Mouse (Mus musculus) hindbrain, embryonic 10.5 days (tissue): ENCODE measurements at regions not wholly inside any gene's neighbourhood (a gene's known extent, or its start where the extent isn't known, plus 50 kb on each side); places are given as distances from the start of the nearest gene placed in this dataset.

Source experiments
- DNase-seq: peaks from one replicate; pipeline ENCODE4 v3.0.0-alpha.2; 2017; ENCODE audit warnings: low spot score
- H3K27ac ChIP-seq: fragments of 300-500 bp; sonication (generic); 2 replicates; pipeline ENCODE4 v1.5.1; 2016; ENCODE audit warnings: mild to moderate bottlenecking, moderate library complexity
- H3K27me3 ChIP-seq: fragments of 300-500 bp; sonication (generic); 2 replicates; pipeline ENCODE4 v1.6.1; 2016; ENCODE audit warnings: mild to moderate bottlenecking; ENCODE audit not compliant: poor library complexity, insufficient read depth, severe bottlenecking
- H3K36me3 ChIP-seq: fragments of 300-500 bp; sonication (generic); 2 replicates; pipeline ENCODE4 v1.6.1; 2016; ENCODE audit warnings: mild to moderate bottlenecking, moderate library complexity
- H3K4me1 ChIP-seq: fragments of 300-500 bp; sonication (generic); replicated peaks from 2 replicates; pipeline ENCODE4 v1.6.1; 2016; ENCODE audit warnings: mild to moderate bottlenecking
- H3K4me3 ChIP-seq: fragments of 300-500 bp; sonication (generic); 2 replicates; pipeline ENCODE4 v1.5.1; 2016; ENCODE audit warnings: mild to moderate bottlenecking, moderate library complexity
- H3K9me3 ChIP-seq: fragments of 300-500 bp; sonication (generic); 2 replicates; pipeline ENCODE4 v1.6.1; 2016; ENCODE audit warnings: mild to moderate bottlenecking, moderate library complexity
- WGBS: fragments of 180-500 bp; shearing (Covaris S2); methylation state at CpG from one replicate; pipeline ENCODE4 v1.1.7; 2016; 5-methylcytosine and 5-hydroxymethylcytosine counted together

DNA sequence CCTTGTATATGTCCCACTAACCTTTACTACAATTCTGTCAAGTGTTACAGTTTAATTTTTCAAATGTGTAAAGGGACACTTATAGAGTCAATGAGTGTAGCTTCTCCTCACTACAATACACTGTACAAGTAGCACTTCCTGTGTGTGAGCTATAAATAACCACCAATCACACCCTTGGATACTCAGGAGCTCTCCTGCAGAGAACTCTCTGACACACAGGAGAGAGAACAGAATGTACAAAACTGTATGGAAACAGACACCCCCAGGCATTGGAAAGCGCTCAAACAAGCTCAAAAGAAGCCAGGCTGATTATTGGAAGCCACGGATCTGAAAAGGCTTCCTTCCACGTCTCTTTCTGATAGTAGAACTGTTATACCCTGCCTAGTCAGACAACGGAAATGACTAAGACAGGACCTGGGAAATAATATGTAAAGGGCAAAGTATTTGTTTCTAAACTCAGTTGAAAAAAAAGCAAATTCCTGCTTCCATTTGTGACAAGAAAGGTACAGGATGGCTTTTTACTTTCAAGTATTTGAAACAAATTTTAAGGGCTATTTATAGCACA lies 122.9 kb upstream of the Arhgap18 start:
- H3K36me3 ChIP-seq = no peaks in the 10 kb centered on the region
- no peaks in the 10 kb centered on the region for H3K4me1 ChIP-seq
- H3K27me3 ChIP-seq = no peaks in the 10 kb centered on the region
- no peak overlapping the region for H3K4me3 ChIP-seq
- no peak overlapping the region for H3K27ac ChIP-seq
- 80% methylated on average over 4 of the region's 4 CpGs for WGBS
- no peak for DNase-seq
- no peaks in the 10 kb centered on the region for H3K9me3 ChIP-seq

- no peaks in the 10 kb centered on the region for H3K4me1 ChIP-seq
- no peak overlapping the region for H3K27ac ChIP-seq
- H3K9me3 ChIP-seq = no peaks in the 10 kb centered on the region
- H3K4me3 ChIP-seq = no peak overlapping the region
- no peaks in the 10 kb centered on the region for H3K36me3 ChIP-seq
- 89% methylated on average over 5 of the region's 5 CpGs for WGBS
- H3K27me3 ChIP-seq = no peaks in the 10 kb centered on the region
- no peak for DNase-seq
These were observed 121.0 kb upstream of the Arhgap18 start for GRCm38 (mm10) chr10:26632266-26632665.

GRCm38 (mm10) chr10:26637459-26637858 lies 115.8 kb upstream of the Arhgap18 start:
- H3K4me1 ChIP-seq = no peaks in the 10 kb centered on the region
- no peaks in the 10 kb centered on the region for H3K27me3 ChIP-seq
- no peak overlapping the region for H3K4me3 ChIP-seq
- no peak overlapping the region for H3K27ac ChIP-seq
- WGBS = 39% methylated on average over 3 of the region's 3 CpGs
- H3K9me3 ChIP-seq = no peaks in the 10 kb centered on the region
- no peaks in the 10 kb centered on the region for H3K36me3 ChIP-seq
- no peak for DNase-seq

DNA sequence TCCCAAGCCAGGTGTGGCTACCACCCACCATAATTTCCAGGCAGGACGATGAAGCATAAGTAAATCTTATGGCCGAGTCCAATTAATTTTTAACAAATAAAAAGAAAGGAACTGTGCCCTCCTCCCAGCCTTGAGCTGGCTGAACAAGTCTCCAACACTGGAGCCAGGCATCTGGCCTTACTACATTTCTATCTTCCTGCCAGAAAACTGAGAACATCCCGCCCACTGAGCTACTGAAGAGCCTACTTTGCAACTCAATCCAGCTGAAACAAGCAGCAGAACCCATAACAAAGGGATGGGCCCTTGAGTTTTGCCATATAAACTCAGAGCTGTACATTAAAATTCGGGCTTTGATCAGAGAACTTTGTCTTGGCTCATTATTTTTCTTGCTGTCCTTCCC lies 115.2 kb upstream of the Arhgap18 start:
- H3K27ac ChIP-seq = no peak overlapping the region
- H3K36me3 ChIP-seq = no peaks in the 10 kb centered on the region
- DNase-seq = no peak
- H3K4me1 ChIP-seq = no peaks in the 10 kb centered on the region
- WGBS = 57% methylated on average over 4 of the region's 4 CpGs
- no peaks in the 10 kb centered on the region for H3K9me3 ChIP-seq
- H3K4me3 ChIP-seq = no peak overlapping the region
- H3K27me3 ChIP-seq = no peaks in the 10 kb centered on the region

DNA sequence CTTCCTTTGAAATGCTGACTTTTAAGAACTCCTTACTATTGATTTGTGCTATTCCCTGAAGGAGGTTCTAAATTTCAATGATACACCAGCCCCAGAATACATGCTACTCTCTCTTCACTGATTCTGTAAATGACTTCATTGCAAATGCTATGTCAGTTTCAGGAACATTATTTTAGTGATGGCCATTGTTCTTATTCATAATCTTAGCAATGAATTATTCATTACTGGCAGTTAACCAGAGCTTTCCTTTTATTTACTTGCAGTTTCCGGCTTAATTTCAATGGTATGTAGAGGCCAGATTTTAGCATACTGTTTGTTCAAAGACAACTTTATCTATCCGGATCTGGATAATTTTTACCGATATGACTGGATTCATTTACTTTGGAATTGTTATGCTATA lies 114.1 kb upstream of the Arhgap18 start:
- Histone ChIP-seq H3K4me1 (no peaks in the 10 kb centered on the region), H3K36me3 (no peaks in the 10 kb centered on the region), H3K27me3 (no peaks in the 10 kb centered on the region), H3K27ac (no peak overlapping the region), H3K9me3 (no peaks in the 10 kb centered on the region), H3K4me3 (no peak overlapping the region)
- DNase-seq = no peak
- 90% methylated on average over 3 of the region's 3 CpGs for WGBS

GRCm38 (mm10) chr10:26653103-26653502 lies 100.1 kb upstream of the Arhgap18 start:
- 62% methylated on average over 1 of the region's 1 CpGs for WGBS
- H3K9me3 ChIP-seq = 0 out of 2 replicates have a peak, but pooled peaks cover 3% of the 10 kb centered on the region
- DNase-seq = no peak

DNA sequence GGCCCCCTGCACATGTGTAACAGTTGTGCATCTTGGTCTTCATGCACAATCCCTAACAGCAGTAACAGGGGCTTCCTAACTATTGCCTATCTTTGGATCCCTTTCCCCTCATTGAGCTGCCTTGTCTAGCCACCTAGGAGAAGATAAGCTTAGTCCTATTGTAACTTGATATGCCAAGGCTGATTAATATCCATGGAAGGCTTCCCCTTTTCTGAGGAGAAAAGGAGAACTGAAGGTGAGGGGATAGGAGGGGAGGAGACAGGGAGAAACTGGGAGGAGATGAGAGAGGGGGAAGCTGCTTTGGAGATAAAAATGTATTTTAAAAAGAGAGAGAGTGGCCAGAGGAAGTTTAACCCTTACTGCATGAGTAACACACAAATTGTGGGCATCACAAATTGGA lies 89.0 kb upstream of the Arhgap18 start:
- H3K4me1 ChIP-seq = no peaks in the 10 kb centered on the region
- H3K36me3 ChIP-seq = no peaks in the 10 kb centered on the region
- no peak overlapping the region for H3K4me3 ChIP-seq
- no peak for DNase-seq
- H3K27me3 ChIP-seq = no peaks in the 10 kb centered on the region
- H3K27ac ChIP-seq = no peak overlapping the region
- H3K9me3 ChIP-seq = no peaks in the 10 kb centered on the region

More at GRCm38 (mm10) chr10:26653103-26653502, 100.1 kb upstream of the Arhgap18 start:
- Histone ChIP-seq H3K36me3 (no peaks in the 10 kb centered on the region), H3K27me3 (no peaks in the 10 kb centered on the region), H3K27ac (no peak overlapping the region), H3K4me3 (no peak overlapping the region), H3K4me1 (no peaks in the 10 kb centered on the region)

DNA sequence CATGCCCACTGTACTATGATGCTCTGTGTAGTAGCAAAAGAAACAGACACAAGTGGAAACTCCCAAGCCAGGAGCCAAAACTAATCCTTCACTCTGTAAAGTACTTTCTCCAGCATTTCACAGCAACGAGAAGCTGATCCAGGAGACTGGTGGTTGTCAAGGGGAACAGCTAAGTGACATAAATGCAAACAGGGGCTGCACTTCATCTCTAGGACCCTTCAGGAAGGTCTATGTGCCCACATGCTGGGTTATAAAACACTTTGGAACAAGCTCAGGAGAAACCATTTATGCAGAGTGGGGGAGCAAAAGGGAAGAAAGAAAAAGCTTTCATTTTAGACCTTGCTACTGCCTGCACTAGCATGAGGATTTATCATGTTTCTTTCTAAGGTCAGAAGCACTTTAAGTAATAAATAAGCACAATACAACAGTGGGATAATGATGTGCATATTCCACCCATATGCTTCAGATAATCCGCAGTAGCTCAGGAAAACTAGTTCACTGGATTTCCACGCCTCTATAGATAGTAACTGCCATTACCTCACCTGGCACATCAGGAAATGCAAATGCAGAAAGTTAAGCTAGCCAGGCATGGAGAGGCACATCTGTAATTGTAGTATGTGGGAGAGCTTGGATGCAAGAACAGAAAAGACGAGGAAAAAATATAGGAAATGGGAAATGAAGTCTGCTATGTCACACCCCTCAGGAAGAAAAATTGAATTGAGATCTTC lies 73.6 kb upstream of the Arhgap18 start:
- DNase-seq = no peak
- Histone ChIP-seq H3K9me3 (no peaks in the 10 kb centered on the region), H3K4me3 (no peak overlapping the region), H3K27me3 (no peaks in the 10 kb centered on the region), H3K4me1 (no peaks in the 10 kb centered on the region), H3K27ac (no peak overlapping the region), H3K36me3 (no peaks in the 10 kb centered on the region)
- WGBS = 73% methylated on average over 4 of the region's 4 CpGs

DNA sequence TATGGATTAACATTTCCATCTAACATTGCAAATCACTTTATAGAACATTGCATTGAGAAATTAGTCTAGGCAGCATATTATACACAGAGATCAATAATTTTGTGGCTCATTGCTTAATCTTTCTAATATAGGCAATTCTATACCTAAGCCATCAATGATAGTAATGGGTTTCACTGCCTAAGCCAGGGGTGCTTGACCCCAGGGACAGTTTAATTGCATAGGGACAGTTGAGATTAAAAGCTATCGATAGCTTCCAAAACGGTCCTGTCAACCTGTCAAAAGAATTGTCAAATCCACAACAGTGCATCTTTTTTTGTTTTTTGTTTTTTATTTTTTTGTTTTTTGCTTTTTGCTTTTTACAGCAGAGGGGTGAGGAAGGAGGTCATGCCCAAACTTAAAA lies 58.5 kb upstream of the Arhgap18 start:
- H3K4me3 ChIP-seq = peak overlapping the region; percentile 55
- no peak for DNase-seq
- WGBS = 68% methylated on average over 2 of the region's 2 CpGs
- H3K27me3 ChIP-seq = peaks cover 14% of the 10 kb centered on the region
- H3K9me3 ChIP-seq = no peaks in the 10 kb centered on the region
- H3K4me1 ChIP-seq = peaks cover 13% of the 10 kb centered on the region
- H3K36me3 ChIP-seq = no peaks in the 10 kb centered on the region
- no peak overlapping the region for H3K27ac ChIP-seq

GRCm38 (mm10) chr10:26695212-26695933 lies 57.8 kb upstream of the Arhgap18 start:
- Histone ChIP-seq H3K27ac (peak overlapping the region; percentile 67; the same call in 1 of the 2 replicates), H3K36me3 (no peaks in the 10 kb centered on the region), H3K9me3 (no peaks in the 10 kb centered on the region), H3K4me1 (peaks cover 13% of the 10 kb centered on the region), H3K27me3 (peaks cover 14% of the 10 kb centered on the region), H3K4me3 (peak overlapping the region; percentile 55)
- WGBS = 4% methylated on average over 25 of the region's 25 CpGs
- DNase-seq = peak; percentile 67
